ENCODE assay signal across 34 mouse cellular contexts in the genomic region with DNA sequence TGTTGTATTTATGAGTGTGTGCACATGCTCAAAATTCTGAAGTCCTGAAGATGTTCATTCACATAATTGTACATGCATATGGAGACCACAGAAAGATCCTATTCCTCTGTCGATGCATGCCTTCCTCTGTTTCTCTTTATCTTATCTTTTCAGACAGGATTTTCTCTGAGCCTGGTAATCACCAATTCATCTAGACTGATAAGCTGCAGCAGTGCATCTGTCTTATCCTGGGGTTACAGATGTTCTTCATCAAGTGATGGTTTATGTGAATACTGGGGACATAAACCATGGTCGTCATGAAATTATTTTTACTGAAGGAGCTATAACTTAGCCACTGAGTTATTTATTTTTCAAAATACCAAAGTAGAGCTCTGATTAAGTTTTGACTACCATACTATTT.
"Had no signal": no experiment of that assay in that cellular context is flagged by ENCODE, and none has a peak within 500 bp of the region (broad histone marks: within the 10 kb centered on the region; RNA-seq: fewer than 3 reads in every experiment).

No protein-coding gene starts in this region.

- H3K36me3 ChIP-seq: heart, embryonic 12.5 days; heart, embryonic 13.5 days; heart, embryonic 15.5 days; hindbrain, embryonic 10.5 days; hindbrain, embryonic 12.5 days; hindbrain, embryonic 13.5 days; hindbrain, embryonic 15.5 days; intestine, embryonic 15.5 days; kidney, embryonic 15.5 days had no signal

- H3K9me3 ChIP-seq: heart, embryonic 12.5 days; heart, embryonic 13.5 days; heart, embryonic 15.5 days; hindbrain, embryonic 10.5 days; hindbrain, embryonic 12.5 days; hindbrain, embryonic 13.5 days; hindbrain, embryonic 15.5 days; intestine, embryonic 15.5 days; kidney, embryonic 15.5 days had no signal

- H3K4me2 ChIP-seq: heart, embryonic 11.5 days; heart, embryonic 12.5 days; heart, embryonic 13.5 days; heart, embryonic 15.5 days; hindbrain, embryonic 12.5 days; hindbrain, embryonic 13.5 days; hindbrain, embryonic 14.5 days; hindbrain, embryonic 15.5 days; intestine, embryonic 15.5 days; kidney, embryonic 15.5 days had no signal

- H3K4me1 ChIP-seq: heart, embryonic 12.5 days; heart, embryonic 13.5 days; heart, embryonic 15.5 days; hindbrain, embryonic 10.5 days; hindbrain, embryonic 12.5 days; hindbrain, embryonic 13.5 days; hindbrain, embryonic 15.5 days; intestine, embryonic 15.5 days; kidney, embryonic 15.5 days had no signal

- H3K9ac ChIP-seq: heart, embryonic 12.5 days; heart, embryonic 13.5 days; heart, embryonic 15.5 days; hindbrain, embryonic 12.5 days; hindbrain, embryonic 13.5 days; hindbrain, embryonic 14.5 days; hindbrain, embryonic 15.5 days; intestine, embryonic 15.5 days; kidney, embryonic 15.5 days had no signal

- DNase-seq: heart, postnatal 10 days; heart, postnatal 14 days; heart, postnatal 36 days; heart, postnatal 4 days; kidney, adult 11 months; kidney, adult 18-20 months; kidney, adult 2 months; kidney, adult 8-10 months; kidney, adult 9 months; kidney, postnatal 10 days; kidney, postnatal 14 days; kidney, postnatal 25 days; kidney, postnatal 36 days; layer of hippocampus, adult 9-11 months; layer of hippocampus, postnatal 36 days had no signal

- ATAC-seq: hindbrain, embryonic 16.5 days; hindbrain, postnatal 0 days; inflammation-experienced regulatory T-cells, adult 6 months; intestine, embryonic 15.5 days; intestine, embryonic 16.5 days; intestine, postnatal 0 days had no signal

- H3K27me3 ChIP-seq: heart, embryonic 12.5 days; heart, embryonic 13.5 days; heart, embryonic 15.5 days; hindbrain, embryonic 12.5 days; hindbrain, embryonic 13.5 days; hindbrain, embryonic 15.5 days; intestine, embryonic 15.5 days; kidney, embryonic 15.5 days had no signal

- H3K27ac ChIP-seq: heart, embryonic 13.5 days; heart, embryonic 15.5 days; hindbrain, embryonic 10.5 days; hindbrain, embryonic 12.5 days; hindbrain, embryonic 13.5 days; hindbrain, embryonic 14.5 days; hindbrain, embryonic 15.5 days; hindbrain, postnatal 0 days; intestine, embryonic 15.5 days; kidney, embryonic 15.5 days; kidney, postnatal 0 days; layer of hippocampus, adult 2 months; left cerebral cortex, adult 2 months had no signal

- H3K4me3 ChIP-seq: heart, embryonic 12.5 days; heart, embryonic 13.5 days; heart, embryonic 15.5 days; hindbrain, embryonic 10.5 days; hindbrain, embryonic 12.5 days; hindbrain, embryonic 13.5 days; hindbrain, embryonic 15.5 days; intestine, embryonic 15.5 days; kidney, embryonic 15.5 days; layer of hippocampus, adult 2 months; left cerebral cortex, adult 2 months had no signal
